Mouse (Mus musculus) B cell, adult 2 months (primary cell): ENCODE data around the gene 4933402D24Rik.

Experiments
- DNase-seq, 2 experiments: peaks; one replicate each; pipeline ENCODE4 v3.0.0; 2022

The 4933402D24Rik gene

GRCm38 (mm10) chr1:63769167-63769566 is at the start of gene 4933402D24Rik:
Gene 4933402D24Rik (minus strand): TSS chr1:63769267.
- DNase-seq = no peak

- DNase-seq = no peak
Observed at GRCm38 (mm10) chr1:63808584-63808983, 39.5 kb upstream of the 4933402D24Rik start.

GRCm38 (mm10) chr1:63805095-63805494 is 36.0 kb upstream of the 4933402D24Rik start:
- DNase-seq = no peak

GRCm38 (mm10) chr1:63794326-63794725 is 25.3 kb upstream of the 4933402D24Rik start:
- DNase-seq = no peak

GRCm38 (mm10) chr1:63776902-63777630 is 8.0 kb upstream of the 4933402D24Rik start:
- no peak for DNase-seq

GRCm38 (mm10) chr1:63776396-63776795 is 7.3 kb upstream of the 4933402D24Rik start:
- no peak for DNase-seq

- no peak for DNase-seq
Observed at GRCm38 (mm10) chr1:63770309-63770708, 1.2 kb upstream of the 4933402D24Rik start.

GRCm38 (mm10) chr1:63768112-63768511 is 955 bp downstream of the 4933402D24Rik start:
- DNase-seq = no peak

GRCm38 (mm10) chr1:63764395-63764794 is 4.7 kb downstream of the 4933402D24Rik start:
- DNase-seq = no peak

- no peak for DNase-seq
Observed at GRCm38 (mm10) chr1:63763881-63764386, 5.1 kb downstream of the 4933402D24Rik start.

- peak; percentile 15 to 30 for DNase-seq
Observed at GRCm38 (mm10) chr1:63763212-63763694, 5.8 kb downstream of the 4933402D24Rik start.

- no peak for DNase-seq
Observed at GRCm38 (mm10) chr1:63756005-63756404, 13.1 kb downstream of the 4933402D24Rik start.

- DNase-seq = peak; percentile 87
Observed at GRCm38 (mm10) chr1:63730240-63730771, 38.8 kb downstream of the 4933402D24Rik start, which contains the start of the genes Mdh1b and Fastkd2. Gene Mdh1b (minus strand): TSS chr1:63730318. Gene Fastkd2 (plus strand): TSS chr1:63730614.

- DNase-seq = no peak
Observed at GRCm38 (mm10) chr1:63729796-63730195, 39.3 kb downstream of the 4933402D24Rik start.

GRCm38 (mm10) chr1:63720161-63720560 is 48.9 kb downstream of the 4933402D24Rik start:
- no peak for DNase-seq

GRCm38 (mm10) chr1:63708876-63709275 is 60.2 kb downstream of the 4933402D24Rik start:
- DNase-seq = no peak

- DNase-seq = no peak
Observed at GRCm38 (mm10) chr1:63705733-63706132, 63.3 kb downstream of the 4933402D24Rik start.
